Mouse (Mus musculus): ENCODE data around the gene Fcgr3. TPM values are rescaled to one million over a fixed set of nuclear protein-coding genes. Genes with fewer than 3 reads are reported as not detected.
"Not testable (repeated sequence)": the region's sequence is repeated elsewhere in the genome, so short reads cannot be mapped to it uniquely, and the experiment has no call there.

The Fcgr3 gene
- 4.3 TPM in 2 replicates for polyA plus RNA-seq (2014; fragmentation: Nextera tagmentation; extraction: Ambion mirVana)

DNA sequence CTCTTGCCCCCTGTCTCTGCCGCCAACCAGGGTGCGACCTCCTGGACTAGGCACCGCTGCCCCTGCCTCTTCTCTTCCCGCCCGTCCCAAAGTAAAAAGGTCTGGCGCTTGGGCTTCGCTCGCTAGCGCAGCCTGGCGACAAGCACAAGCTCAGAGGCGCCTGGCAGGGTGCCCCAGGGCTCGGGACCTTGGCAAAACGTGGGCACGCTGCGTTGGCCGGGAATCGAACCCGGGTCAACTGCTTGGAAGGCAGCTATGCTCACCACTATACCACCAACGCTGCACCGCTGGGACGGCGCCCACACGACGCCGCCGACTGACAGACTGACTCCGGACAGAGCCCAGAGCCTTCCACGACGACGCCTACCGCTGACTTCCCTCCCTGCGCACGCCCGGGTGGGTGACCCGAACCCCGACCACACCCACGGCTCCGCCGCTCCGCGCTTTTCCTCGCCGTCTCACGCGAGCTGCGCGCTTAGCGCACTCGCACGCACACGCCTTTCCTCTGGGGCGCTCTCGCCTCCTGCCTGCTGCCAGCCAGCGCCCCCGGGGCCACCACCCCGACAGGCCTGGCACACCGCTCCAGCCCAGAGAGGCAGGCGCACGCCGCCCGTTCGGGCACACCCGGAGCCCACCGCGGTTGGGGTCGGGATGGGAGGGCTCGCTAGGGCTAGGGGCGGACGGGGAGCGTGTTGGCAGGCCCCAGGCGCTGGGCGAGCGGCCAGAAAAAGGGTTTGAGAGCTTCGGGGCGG lies at the start of gene Fcgr3:
Gene Fcgr3, minus strand, starts transcription at position 445 of the 752 bp plus-strand sequence.
- H3K27ac ChIP-seq (ENCODE audit: low read depth, low read length); H3K4me1 ChIP-seq (replicated peaks; ENCODE audit: control insufficient read depth, insufficient read depth, low read length); H3K36me3 ChIP-seq (ENCODE audit: control insufficient read depth, insufficient read depth, low read length); H3K9me3 ChIP-seq (ENCODE audit: control insufficient read depth, low read length): not testable (repeated sequence)
- H3K4me3 ChIP-seq (ENCODE audit: low read depth, low read length): peak within 1 kb of the TSS; percentile 45
- H3K4me2 ChIP-seq (ENCODE audit: low read depth, low read length, severe bottlenecking): peak within 1 kb of the TSS; percentile 58
- WGBS: 3% methylated on average over 37 of the region's 75 CpGs
- ATAC-seq (replicated peaks; ENCODE audit: low FRiP score): peak; percentile 63
- H3K9ac ChIP-seq (ENCODE audit: low read length): peak within 1 kb of the TSS; percentile 39; the same call in 1 of the 2 replicates
- peak; percentile 92 for DNase-seq (ENCODE audit: low spot score)
- peaks cover 22% of the 10 kb centered on the region for H3K27me3 ChIP-seq (ENCODE audit: control insufficient read depth, insufficient read depth, low read length)

GRCm38 (mm10) chr1:171113873-171114299 lies 49.2 kb upstream of the Fcgr3 start, which contains the start of gene Cfap126:
Gene Cfap126, plus strand, starts transcription at chr1:171113918.
- under 1% methylated on average over 24 of the region's 24 CpGs for WGBS

DNA sequence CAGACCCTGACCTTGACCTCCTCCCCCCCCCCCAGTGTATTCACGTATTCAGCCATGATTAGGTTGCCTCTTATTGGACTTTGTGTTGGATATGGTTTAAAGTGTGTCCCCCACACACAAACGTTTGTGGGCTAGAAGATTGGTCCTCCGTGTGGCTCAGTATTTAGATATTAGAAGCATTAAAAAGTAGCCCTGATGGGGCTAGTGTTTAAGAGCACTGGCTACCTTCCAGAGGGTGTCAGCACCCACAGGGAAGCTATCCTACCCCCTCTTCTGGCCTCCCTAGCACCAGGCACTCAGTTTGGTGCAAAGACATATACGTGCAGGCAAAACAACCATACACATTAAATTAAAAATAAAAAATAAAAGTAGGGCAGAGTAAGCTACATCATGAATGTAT lies 48.3 kb upstream of the Fcgr3 start:
- Histone ChIP-seq H3K4me2 (ENCODE audit: low read depth, low read length, severe bottlenecking) (no peak overlapping the region), H3K36me3 (ENCODE audit: control insufficient read depth, insufficient read depth, low read length) (no peaks in the 10 kb centered on the region), H3K9me3 (ENCODE audit: control insufficient read depth, low read length) (no peaks in the 10 kb centered on the region), H3K4me1 (replicated peaks; ENCODE audit: control insufficient read depth, insufficient read depth, low read length) (0 out of 2 replicates have a peak, but pooled peaks cover 2% of the 10 kb centered on the region), H3K27ac (ENCODE audit: low read depth, low read length) (no peak overlapping the region), H3K9ac (ENCODE audit: low read length) (no peak overlapping the region), H3K27me3 (ENCODE audit: control insufficient read depth, insufficient read depth, low read length) (no peaks in the 10 kb centered on the region), H3K4me3 (ENCODE audit: low read depth, low read length) (no peak overlapping the region)
- 83% methylated on average over 4 of the region's 4 CpGs for WGBS
- DNase-seq (ENCODE audit: low spot score) (no peak), ATAC-seq (replicated peaks; ENCODE audit: low FRiP score) (no peak)

More at GRCm38 (mm10) chr1:171113873-171114299, 49.2 kb upstream of the Fcgr3 start, which contains the start of gene Cfap126:
- Histone ChIP-seq H3K36me3 (ENCODE audit: control insufficient read depth, insufficient read depth, low read length) (no peaks in the 10 kb centered on the region), H3K9me3 (ENCODE audit: control insufficient read depth, low read length) (no peaks in the 10 kb centered on the region), H3K27me3 (ENCODE audit: control insufficient read depth, insufficient read depth, low read length) (no peaks in the 10 kb centered on the region), H3K4me3 (ENCODE audit: low read depth, low read length) (peak within 1 kb of the TSS; percentile 40), H3K4me1 (replicated peaks; ENCODE audit: control insufficient read depth, insufficient read depth, low read length) (0 out of 2 replicates have a peak, but pooled peaks cover 2% of the 10 kb centered on the region), H3K9ac (ENCODE audit: low read length) (peak within 1 kb of the TSS; percentile 71), H3K4me2 (ENCODE audit: low read depth, low read length, severe bottlenecking) (peak within 1 kb of the TSS; percentile 65), H3K27ac (ENCODE audit: low read depth, low read length) (no peak within 1 kb of the TSS; the same call in 1 of the 2 replicates)
- ATAC-seq (replicated peaks; ENCODE audit: low FRiP score): peak; percentile 55
- peak; percentile 83 for DNase-seq (ENCODE audit: low spot score)

DNA sequence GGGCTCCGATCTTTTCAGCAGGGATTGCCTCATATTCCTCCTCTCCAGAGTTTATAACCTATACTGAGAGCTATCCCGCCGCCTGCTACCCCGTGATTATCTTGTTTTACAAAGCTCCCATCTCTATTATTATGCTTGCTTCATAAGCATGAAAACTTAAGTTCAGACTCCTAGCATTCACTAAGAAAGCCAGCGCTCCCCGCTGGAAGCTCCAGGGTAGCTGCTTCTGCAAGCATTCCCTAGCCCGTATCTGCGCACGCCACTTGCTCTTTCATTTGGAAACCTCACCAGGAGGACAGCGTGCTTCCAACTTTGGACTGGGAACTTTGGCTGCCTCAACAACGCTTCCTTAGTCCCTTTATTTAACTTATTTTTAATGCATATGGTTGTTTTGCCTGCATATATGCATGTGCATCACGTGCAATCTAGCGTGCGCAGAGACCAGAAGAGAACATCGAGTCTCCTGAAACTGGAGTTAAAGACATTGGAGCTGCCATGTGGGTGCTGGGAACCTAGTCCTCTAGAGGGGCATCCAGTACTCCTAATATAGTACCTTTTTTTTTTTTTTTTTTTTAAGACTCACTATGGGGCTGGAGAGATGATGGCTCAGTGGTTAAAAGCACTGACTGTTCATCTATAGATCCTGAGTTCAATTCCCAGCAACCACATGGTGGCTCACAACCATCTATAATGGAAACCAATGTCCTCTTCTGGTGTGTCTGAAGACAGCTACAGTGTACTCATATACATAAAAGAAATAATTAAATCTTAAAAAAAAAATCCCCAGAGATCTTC lies 47.2 kb upstream of the Fcgr3 start:
- WGBS: 3% methylated on average over 15 of the region's 15 CpGs
- ATAC-seq (replicated peaks; ENCODE audit: low FRiP score) (0 out of 2 replicates have a peak, but pooled peaks have one; percentile 8), DNase-seq (ENCODE audit: low spot score) (peak; percentile 75)
- Histone ChIP-seq H3K27me3 (ENCODE audit: control insufficient read depth, insufficient read depth, low read length) (no peaks in the 10 kb centered on the region), H3K9ac (ENCODE audit: low read length) (peak overlapping the region; percentile 48), H3K4me3 (ENCODE audit: low read depth, low read length) (peak overlapping the region; percentile 45), H3K4me1 (replicated peaks; ENCODE audit: control insufficient read depth, insufficient read depth, low read length) (0 out of 2 replicates have a peak, but pooled peaks cover 2% of the 10 kb centered on the region), H3K4me2 (ENCODE audit: low read depth, low read length, severe bottlenecking) (peak overlapping the region; percentile 56), H3K27ac (ENCODE audit: low read depth, low read length) (peak overlapping the region; percentile 33; the same call in 1 of the 2 replicates), H3K36me3 (ENCODE audit: control insufficient read depth, insufficient read depth, low read length) (no peaks in the 10 kb centered on the region), H3K9me3 (ENCODE audit: control insufficient read depth, low read length) (no peaks in the 10 kb centered on the region)

DNA sequence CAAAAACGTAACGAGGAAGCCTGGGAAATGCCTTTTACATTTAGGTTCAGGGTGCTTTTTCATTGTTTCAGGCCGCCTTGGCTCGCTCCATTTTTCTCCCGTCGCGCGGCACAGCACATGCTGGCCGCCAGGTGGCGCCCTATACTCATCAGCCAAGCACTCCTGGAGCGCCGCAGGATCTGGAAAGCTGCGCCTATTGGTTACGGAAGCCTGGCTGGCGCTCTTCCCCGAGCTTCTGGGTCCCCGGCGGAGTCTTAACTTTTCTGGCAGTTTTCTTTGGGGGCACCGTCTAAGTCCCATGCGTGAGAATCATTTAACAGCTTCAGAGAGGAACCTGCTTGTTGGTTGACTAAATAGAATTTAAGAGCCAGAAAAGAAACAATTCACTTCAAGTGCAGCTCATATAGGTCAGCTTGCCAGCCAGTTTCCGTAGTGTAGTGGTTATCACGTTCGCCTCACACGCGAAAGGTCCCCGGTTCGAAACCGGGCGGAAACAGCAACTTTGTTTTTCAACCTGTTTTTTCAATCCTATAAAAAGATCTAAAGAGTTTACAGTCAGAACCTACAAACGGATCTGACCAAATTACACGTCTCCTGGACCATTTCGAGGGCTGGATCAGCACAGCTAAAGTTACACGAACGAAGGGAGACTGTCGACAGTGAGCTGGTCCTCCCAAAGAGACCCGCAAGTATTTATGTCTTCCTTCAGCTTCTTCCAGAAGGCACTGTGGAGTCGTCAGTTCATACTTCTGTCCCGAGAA lies 46.5 kb upstream of the Fcgr3 start:
- Histone ChIP-seq H3K27me3 (ENCODE audit: control insufficient read depth, insufficient read depth, low read length) (no peaks in the 10 kb centered on the region), H3K9me3 (ENCODE audit: control insufficient read depth, low read length) (no peaks in the 10 kb centered on the region), H3K4me1 (replicated peaks; ENCODE audit: control insufficient read depth, insufficient read depth, low read length) (0 out of 2 replicates have a peak, but pooled peaks cover 2% of the 10 kb centered on the region), H3K4me2 (ENCODE audit: low read depth, low read length, severe bottlenecking) (peak overlapping the region; percentile 56), H3K9ac (ENCODE audit: low read length) (peak overlapping the region; percentile 65), H3K27ac (ENCODE audit: low read depth, low read length) (peak overlapping the region; percentile 33; the same call in 1 of the 2 replicates), H3K36me3 (ENCODE audit: control insufficient read depth, insufficient read depth, low read length) (no peaks in the 10 kb centered on the region), H3K4me3 (ENCODE audit: low read depth, low read length) (peak overlapping the region; percentile 45)
- DNase-seq (ENCODE audit: low spot score): peak; percentile 97
- under 1% methylated on average over 38 of the region's 38 CpGs for WGBS
- ATAC-seq (replicated peaks; ENCODE audit: low FRiP score): peak; percentile 89

GRCm38 (mm10) chr1:171110659-171111019 lies 45.9 kb upstream of the Fcgr3 start:
- WGBS: 8% methylated on average over 15 of the region's 15 CpGs
- DNase-seq (ENCODE audit: low spot score): peak; percentile 74

GRCm38 (mm10) chr1:171109620-171110019 lies 44.9 kb upstream of the Fcgr3 start:
- no peak overlapping the region for H3K4me2 ChIP-seq (ENCODE audit: low read depth, low read length, severe bottlenecking)
- 0 out of 2 replicates have a peak, but pooled peaks cover 2% of the 10 kb centered on the region for H3K4me1 ChIP-seq (replicated peaks; ENCODE audit: control insufficient read depth, insufficient read depth, low read length)
- no peak for DNase-seq (ENCODE audit: low spot score)
- no peak overlapping the region for H3K9ac ChIP-seq (ENCODE audit: low read length)
- WGBS: 43% methylated on average over 9 of the region's 9 CpGs
- no peak overlapping the region for H3K4me3 ChIP-seq (ENCODE audit: low read depth, low read length)
- H3K36me3 ChIP-seq (ENCODE audit: control insufficient read depth, insufficient read depth, low read length): no peaks in the 10 kb centered on the region
- no peak overlapping the region for H3K27ac ChIP-seq (ENCODE audit: low read depth, low read length)
- ATAC-seq (replicated peaks; ENCODE audit: low FRiP score): no peak
- H3K27me3 ChIP-seq (ENCODE audit: control insufficient read depth, insufficient read depth, low read length): no peaks in the 10 kb centered on the region
- H3K9me3 ChIP-seq (ENCODE audit: control insufficient read depth, low read length): no peaks in the 10 kb centered on the region

More at GRCm38 (mm10) chr1:171110659-171111019, 45.9 kb upstream of the Fcgr3 start:
- Histone ChIP-seq H3K4me2 (ENCODE audit: low read depth, low read length, severe bottlenecking) (peak overlapping the region; percentile 43), H3K36me3 (ENCODE audit: control insufficient read depth, insufficient read depth, low read length) (no peaks in the 10 kb centered on the region), H3K4me1 (replicated peaks; ENCODE audit: control insufficient read depth, insufficient read depth, low read length) (0 out of 2 replicates have a peak, but pooled peaks cover 2% of the 10 kb centered on the region), H3K4me3 (ENCODE audit: low read depth, low read length) (peak overlapping the region; percentile 45), H3K9ac (ENCODE audit: low read length) (peak overlapping the region; percentile 65), H3K27me3 (ENCODE audit: control insufficient read depth, insufficient read depth, low read length) (no peaks in the 10 kb centered on the region), H3K27ac (ENCODE audit: low read depth, low read length) (peak overlapping the region; percentile 47; the same call in 1 of the 2 replicates), H3K9me3 (ENCODE audit: control insufficient read depth, low read length) (no peaks in the 10 kb centered on the region)
- ATAC-seq (replicated peaks; ENCODE audit: low FRiP score): peak; percentile 49

- no peak overlapping the region for H3K27ac ChIP-seq (ENCODE audit: low read depth, low read length)
- WGBS: 68% methylated on average over 6 of the region's 6 CpGs
Observed at GRCm38 (mm10) chr1:171105226-171105625, 40.5 kb upstream of the Fcgr3 start.

More at GRCm38 (mm10) chr1:171105226-171105625, 40.5 kb upstream of the Fcgr3 start:
- Histone ChIP-seq H3K4me2 (ENCODE audit: low read depth, low read length, severe bottlenecking) (no peak overlapping the region), H3K36me3 (ENCODE audit: control insufficient read depth, insufficient read depth, low read length) (no peaks in the 10 kb centered on the region), H3K4me1 (replicated peaks; ENCODE audit: control insufficient read depth, insufficient read depth, low read length) (no peaks in the 10 kb centered on the region; the same call in 1 of the 2 replicates), H3K9me3 (ENCODE audit: control insufficient read depth, low read length) (no peaks in the 10 kb centered on the region), H3K4me3 (ENCODE audit: low read depth, low read length) (no peak overlapping the region), H3K9ac (ENCODE audit: low read length) (no peak overlapping the region), H3K27me3 (ENCODE audit: control insufficient read depth, insufficient read depth, low read length) (no peaks in the 10 kb centered on the region)
- ATAC-seq (replicated peaks; ENCODE audit: low FRiP score) (no peak), DNase-seq (ENCODE audit: low spot score) (no peak)
